Mouse (Mus musculus): ENCODE data around the gene Hnrnpa3. TPM values are rescaled to one million over a fixed set of nuclear protein-coding genes. Genes with fewer than 3 reads are reported as not detected.
"Not testable (repeated sequence)": the region's sequence is repeated elsewhere in the genome, so short reads cannot be mapped to it uniquely, and the experiment has no call there.

Gene Hnrnpa3
- polyA plus RNA-seq, 1 experiment from 2014 or later, result 127 TPM

GRCm38 (mm10) chr2:75687040-75687749 lies 28.1 kb downstream of the Hnrnpa3 start:
- peak overlapping the region; percentile 25; the same call in 1 of the 2 replicates for H3K27ac ChIP-seq (replicated peaks)

DNA sequence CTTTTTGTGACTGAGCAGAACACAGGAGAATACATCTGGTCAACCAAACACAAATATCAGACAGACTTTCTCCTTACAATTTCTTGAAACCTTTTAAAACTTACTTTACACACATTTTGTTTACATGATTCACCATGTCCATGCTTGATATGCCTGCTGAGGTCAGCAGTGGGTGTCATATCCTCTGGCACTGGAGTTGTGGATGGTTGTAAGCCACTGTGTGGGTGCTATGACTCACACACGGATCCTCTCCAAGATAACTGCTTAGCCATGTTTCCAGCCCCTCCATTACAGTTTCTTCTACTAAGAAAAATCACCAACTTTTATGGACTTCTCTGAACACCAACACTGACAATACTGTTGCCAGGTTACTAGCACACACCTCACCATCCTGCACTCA lies 29.8 kb downstream of the Hnrnpa3 start:
- TF ChIP-seq EP300 (optimal IDR thresholded peaks at IDR 0.05) (no peak), CTCF (IDR thresholded peaks at IDR 0.05; ENCODE audit: low read depth) (no peak)

More at GRCm38 (mm10) chr2:75687040-75687749, 28.1 kb downstream of the Hnrnpa3 start:
- WGBS, result 73% methylated on average over 10 of the region's 10 CpGs
- Histone ChIP-seq H3K27me3 (ENCODE audit: control insufficient read depth, insufficient read depth, low read length) (no peaks in the 10 kb centered on the region), H3K4me3 (ENCODE audit: low read depth, low read length) (no peak overlapping the region), H3K9ac (ENCODE audit: low read length) (no peak overlapping the region), H3K36me3 (ENCODE audit: control insufficient read depth, insufficient read depth, low read length) (no peaks in the 10 kb centered on the region), H3K4me2 (replicated peaks; ENCODE audit: low read depth) (no peak overlapping the region), H3K4me1 (replicated peaks; ENCODE audit: control insufficient read depth, insufficient read depth) (peaks cover 9% of the 10 kb centered on the region; the same call in 1 of the 2 replicates), H3K9me3 (ENCODE audit: control insufficient read depth, low read length) (no peaks in the 10 kb centered on the region)
- no peak for DNase-seq (ENCODE audit: low spot score)
- TF ChIP-seq CTCF (IDR thresholded peaks at IDR 0.05; ENCODE audit: low read depth) (no peak), EP300 (optimal IDR thresholded peaks at IDR 0.05) (no peak)
- ATAC-seq (ENCODE audit: low FRiP score, low TSS enrichment), result no peak

DNA sequence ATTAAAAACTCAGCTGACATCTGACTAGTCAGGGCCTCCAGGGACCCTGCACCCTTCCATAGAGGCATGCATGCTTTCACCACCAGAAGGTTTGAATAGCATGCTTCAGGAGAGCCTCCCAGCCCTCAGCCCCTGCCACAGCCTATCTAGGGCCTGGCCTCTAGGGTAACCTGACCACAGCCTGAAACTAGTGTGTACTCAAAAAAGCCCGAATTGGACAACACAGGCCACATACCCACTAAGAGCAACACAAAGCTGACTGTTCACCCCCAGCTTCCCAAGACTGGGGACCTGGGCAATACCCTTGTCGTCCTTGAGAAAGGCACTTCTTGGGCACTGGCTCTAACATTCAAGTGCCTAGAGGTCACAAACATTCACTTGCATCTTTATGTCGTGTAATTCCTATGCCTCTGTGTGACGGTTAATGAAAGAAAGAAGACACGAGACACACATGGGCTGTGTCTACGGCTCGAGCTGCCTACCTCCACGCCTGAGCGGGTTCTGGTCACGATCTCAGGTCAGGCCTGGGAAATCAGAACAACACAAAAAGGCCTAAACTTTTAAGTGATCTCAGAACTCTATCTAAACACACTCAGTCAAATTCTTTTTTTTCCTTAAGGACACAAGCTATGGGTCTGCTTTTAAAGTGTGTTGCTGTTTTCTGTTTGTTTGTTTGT lies 30.6 kb downstream of the Hnrnpa3 start:
- Histone ChIP-seq H3K4me1 (replicated peaks; ENCODE audit: control insufficient read depth, insufficient read depth) (no peaks in the 10 kb centered on the region), H3K9me3 (ENCODE audit: control insufficient read depth, low read length) (no peaks in the 10 kb centered on the region), H3K27me3 (ENCODE audit: control insufficient read depth, insufficient read depth, low read length) (no peaks in the 10 kb centered on the region), H3K4me3 (ENCODE audit: low read depth, low read length) (no peak overlapping the region), H3K4me2 (replicated peaks; ENCODE audit: low read depth) (no peak overlapping the region), H3K36me3 (ENCODE audit: control insufficient read depth, insufficient read depth, low read length) (no peaks in the 10 kb centered on the region), H3K9ac (ENCODE audit: low read length) (no peak overlapping the region), H3K27ac (replicated peaks) (no peak overlapping the region)
- WGBS, result 72% methylated on average over 10 of the region's 10 CpGs
- DNase-seq (ENCODE audit: low spot score), result no peak
- TF ChIP-seq EP300 (optimal IDR thresholded peaks at IDR 0.05) (no peak), CTCF (IDR thresholded peaks at IDR 0.05; ENCODE audit: low read depth) (no peak)
- ATAC-seq (ENCODE audit: low FRiP score, low TSS enrichment), result no peak

More for the DNA sequence above, 29.8 kb downstream of the Hnrnpa3 start:
- DNase-seq (ENCODE audit: low spot score) (no peak), ATAC-seq (ENCODE audit: low FRiP score, low TSS enrichment) (peak; percentile 18; the same call in 1 of the 2 replicates)
- no peaks in the 10 kb centered on the region for H3K36me3 ChIP-seq (ENCODE audit: control insufficient read depth, insufficient read depth, low read length)
- peaks cover 3% of the 10 kb centered on the region; the same call in 1 of the 2 replicates for H3K4me1 ChIP-seq (replicated peaks; ENCODE audit: control insufficient read depth, insufficient read depth)
- H3K27ac ChIP-seq (replicated peaks), result no peak overlapping the region
- 63% methylated on average over 1 of the region's 1 CpGs for WGBS
- H3K9me3 ChIP-seq (ENCODE audit: control insufficient read depth, low read length), result no peaks in the 10 kb centered on the region
- no peak overlapping the region for H3K9ac ChIP-seq (ENCODE audit: low read length)
- no peak overlapping the region for H3K4me3 ChIP-seq (ENCODE audit: low read depth, low read length)
- no peaks in the 10 kb centered on the region for H3K27me3 ChIP-seq (ENCODE audit: control insufficient read depth, insufficient read depth, low read length)
- no peak overlapping the region for H3K4me2 ChIP-seq (replicated peaks; ENCODE audit: low read depth)

DNA sequence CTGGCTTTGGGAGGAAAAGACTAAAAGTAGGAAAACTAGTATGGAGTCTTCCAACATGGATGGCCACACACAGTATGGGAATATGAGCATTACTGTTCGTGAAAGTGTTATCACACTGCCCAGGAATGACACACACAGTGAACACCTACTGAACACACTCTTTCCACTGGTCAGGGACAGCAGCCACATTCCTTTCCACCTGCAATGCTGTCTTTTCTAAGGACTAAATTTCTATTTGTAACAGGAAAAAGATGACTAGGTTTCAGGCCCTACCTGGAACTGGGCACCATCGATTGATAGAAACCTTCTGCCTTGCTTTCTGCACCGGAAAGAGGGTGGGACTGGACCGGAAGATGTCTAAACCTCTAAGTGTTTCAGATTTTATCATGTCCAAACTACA lies 31.6 kb downstream of the Hnrnpa3 start:
- no peaks in the 10 kb centered on the region for H3K27me3 ChIP-seq (ENCODE audit: control insufficient read depth, insufficient read depth, low read length)
- H3K9me3 ChIP-seq (ENCODE audit: control insufficient read depth, low read length), result no peaks in the 10 kb centered on the region
- no peaks in the 10 kb centered on the region for H3K36me3 ChIP-seq (ENCODE audit: control insufficient read depth, insufficient read depth, low read length)
- no peak overlapping the region for H3K9ac ChIP-seq (ENCODE audit: low read length)
- H3K4me3 ChIP-seq (ENCODE audit: low read depth, low read length), result no peak overlapping the region
- no peak overlapping the region for H3K4me2 ChIP-seq (replicated peaks; ENCODE audit: low read depth)
- DNase-seq (ENCODE audit: low spot score), result no peak
- no peak for TF ChIP-seq CTCF (IDR thresholded peaks at IDR 0.05; ENCODE audit: low read depth)
- TF ChIP-seq EP300 (optimal IDR thresholded peaks at IDR 0.05), result no peak
- no peak overlapping the region for H3K27ac ChIP-seq (replicated peaks)
- 72% methylated on average over 4 of the region's 4 CpGs for WGBS
- H3K4me1 ChIP-seq (replicated peaks; ENCODE audit: control insufficient read depth, insufficient read depth), result peaks cover 2% of the 10 kb centered on the region; the same call in 1 of the 2 replicates
- ATAC-seq (ENCODE audit: low FRiP score, low TSS enrichment), result no peak

DNA sequence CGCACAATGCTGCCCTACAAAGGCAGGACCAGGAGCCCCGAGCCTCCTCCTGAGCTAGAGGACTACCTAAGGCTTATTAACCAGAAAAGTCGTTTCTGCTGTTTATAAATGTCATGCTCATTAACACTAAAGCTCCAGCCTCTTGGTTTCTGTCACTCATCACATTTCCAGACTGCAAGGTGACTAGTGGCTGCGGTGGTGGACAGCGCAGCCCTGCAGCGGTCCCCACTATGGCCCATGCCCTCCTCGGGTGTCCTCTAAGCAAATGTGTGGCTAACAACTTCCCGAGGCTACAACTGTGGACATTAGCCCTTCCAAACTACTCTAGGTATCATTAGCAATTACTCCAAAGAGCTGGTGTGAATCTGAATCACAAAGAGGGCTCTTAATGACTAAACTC lies 32.3 kb downstream of the Hnrnpa3 start:
- DNase-seq (ENCODE audit: low spot score) (no peak), ATAC-seq (ENCODE audit: low FRiP score, low TSS enrichment) (no peak)
- 80% methylated on average over 8 of the region's 8 CpGs for WGBS
- no peak overlapping the region for H3K27ac ChIP-seq (replicated peaks)
- no peak overlapping the region for H3K9ac ChIP-seq (ENCODE audit: low read length)
- H3K36me3 ChIP-seq (ENCODE audit: control insufficient read depth, insufficient read depth, low read length), result no peaks in the 10 kb centered on the region
- no peaks in the 10 kb centered on the region for H3K27me3 ChIP-seq (ENCODE audit: control insufficient read depth, insufficient read depth, low read length)
- H3K4me3 ChIP-seq (ENCODE audit: low read depth, low read length), result no peak overlapping the region
- no peak for TF ChIP-seq CTCF (IDR thresholded peaks at IDR 0.05; ENCODE audit: low read depth)
- no peak for TF ChIP-seq EP300 (optimal IDR thresholded peaks at IDR 0.05)
- H3K9me3 ChIP-seq (ENCODE audit: control insufficient read depth, low read length), result no peaks in the 10 kb centered on the region
- peaks cover 6% of the 10 kb centered on the region; the same call in 1 of the 2 replicates for H3K4me1 ChIP-seq (replicated peaks; ENCODE audit: control insufficient read depth, insufficient read depth)
- no peak overlapping the region for H3K4me2 ChIP-seq (replicated peaks; ENCODE audit: low read depth)

DNA sequence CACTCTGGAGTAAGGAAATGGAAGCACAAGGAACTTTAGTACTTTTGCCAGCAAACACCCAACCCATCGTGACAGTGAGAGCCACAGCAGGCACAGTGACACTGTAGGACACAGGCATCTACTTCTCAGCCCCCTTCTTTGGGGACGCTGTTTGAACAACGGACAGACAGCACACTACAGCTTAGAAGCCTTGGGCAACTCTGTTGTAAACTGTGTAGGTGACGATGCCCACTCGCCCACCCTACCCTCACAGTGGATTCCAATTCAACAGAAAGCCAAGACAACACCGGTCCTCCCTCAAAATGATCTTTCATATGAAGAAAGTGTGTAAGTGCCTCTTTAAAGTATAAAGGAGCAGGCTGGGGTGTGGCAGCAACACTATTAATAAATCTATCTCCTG lies 33.3 kb downstream of the Hnrnpa3 start:
- TF ChIP-seq EP300 (optimal IDR thresholded peaks at IDR 0.05) (no peak), CTCF (IDR thresholded peaks at IDR 0.05; ENCODE audit: low read depth) (no peak)
- DNase-seq (ENCODE audit: low spot score) (no peak), ATAC-seq (ENCODE audit: low FRiP score, low TSS enrichment) (no peak)
- no peaks in the 10 kb centered on the region for H3K27me3 ChIP-seq (ENCODE audit: control insufficient read depth, insufficient read depth, low read length)
- no peaks in the 10 kb centered on the region for H3K9me3 ChIP-seq (ENCODE audit: control insufficient read depth, low read length)
- H3K36me3 ChIP-seq (ENCODE audit: control insufficient read depth, insufficient read depth, low read length), result no peaks in the 10 kb centered on the region; the same call in 1 of the 2 replicates
- WGBS, result 73% methylated on average over 6 of the region's 6 CpGs
- H3K27ac ChIP-seq (replicated peaks), result no peak overlapping the region
- H3K4me1 ChIP-seq (replicated peaks; ENCODE audit: control insufficient read depth, insufficient read depth), result peaks cover 6% of the 10 kb centered on the region
- no peak overlapping the region for H3K4me3 ChIP-seq (ENCODE audit: low read depth, low read length)
- H3K4me2 ChIP-seq (replicated peaks; ENCODE audit: low read depth), result no peak overlapping the region
- no peak overlapping the region for H3K9ac ChIP-seq (ENCODE audit: low read length)

GRCm38 (mm10) chr2:75694926-75695325 lies 35.9 kb downstream of the Hnrnpa3 start:
- not testable (repeated sequence) for H3K36me3 ChIP-seq (ENCODE audit: control insufficient read depth, insufficient read depth, low read length); H3K4me3 ChIP-seq (ENCODE audit: low read depth, low read length); H3K4me2 ChIP-seq (replicated peaks; ENCODE audit: low read depth); H3K9me3 ChIP-seq (ENCODE audit: control insufficient read depth, low read length); H3K4me1 ChIP-seq (replicated peaks; ENCODE audit: control insufficient read depth, insufficient read depth); H3K27me3 ChIP-seq (ENCODE audit: control insufficient read depth, insufficient read depth, low read length); DNase-seq (ENCODE audit: low spot score); H3K9ac ChIP-seq (ENCODE audit: low read length); H3K27ac ChIP-seq (replicated peaks)
- WGBS, result 55% methylated on average over 3 of the region's 3 CpGs
- 0 out of 2 replicates have a peak, but pooled peaks have one; percentile 28 for ATAC-seq (ENCODE audit: low FRiP score, low TSS enrichment)

Data from stomach, postnatal 0 days (tissue).